Mouse (Mus musculus) erythroblast, embryonic 14.5 days (primary cell): ENCODE results near the gene Fzd4. TPM values are rescaled to one million over a fixed set of nuclear protein-coding genes. Genes with fewer than 3 reads are reported as not detected.

Experiments
- H3K27me3 ChIP-seq: 2 replicates; pipeline ENCODE4 v1.6.1; 2012; ENCODE audit warnings: inconsistent platforms; ENCODE audit not compliant: control insufficient read depth
- H3K36me3 ChIP-seq: 2 replicates; pipeline ENCODE4 v1.6.1; 2012; ENCODE audit warnings: mild to moderate bottlenecking, inconsistent platforms; ENCODE audit not compliant: control insufficient read depth
- H3K4me1 ChIP-seq: 2 replicates; pipeline ENCODE4 v1.6.1; 2012; ENCODE audit warnings: inconsistent platforms; ENCODE audit not compliant: control insufficient read depth
- H3K4me3 ChIP-seq: replicated peaks from 2 replicates; pipeline ENCODE3; 2012; ENCODE audit warnings: moderate library complexity, mild to moderate bottlenecking, inconsistent platforms
- H3K9me3 ChIP-seq: 2 replicates; pipeline ENCODE4 v1.6.1; 2012; ENCODE audit warnings: low read length, inconsistent platforms, mixed read lengths; ENCODE audit not compliant: control insufficient read depth
- GATA1 ChIP-seq: IDR thresholded peaks from 2 replicates; pipeline ENCODE4 v1.6.1; 2012; ENCODE audit warnings: low read length, inconsistent platforms, mixed read lengths
- TAL1 ChIP-seq: IDR thresholded peaks from 3 replicates; pipeline ENCODE4 v1.6.1; 2012; ENCODE audit warnings: low read length, inconsistent platforms, mixed read lengths
- polyA plus RNA-seq: library from polyadenylated mRNA; stranded (reverse); fragments of >175 nt; gene quantifications from 2 replicates; pipeline ENCODE4 v1.2.3, GENCODE M21; 2012

Fzd4 gene
- polyA plus RNA-seq, 1 experiment: not detected

DNA sequence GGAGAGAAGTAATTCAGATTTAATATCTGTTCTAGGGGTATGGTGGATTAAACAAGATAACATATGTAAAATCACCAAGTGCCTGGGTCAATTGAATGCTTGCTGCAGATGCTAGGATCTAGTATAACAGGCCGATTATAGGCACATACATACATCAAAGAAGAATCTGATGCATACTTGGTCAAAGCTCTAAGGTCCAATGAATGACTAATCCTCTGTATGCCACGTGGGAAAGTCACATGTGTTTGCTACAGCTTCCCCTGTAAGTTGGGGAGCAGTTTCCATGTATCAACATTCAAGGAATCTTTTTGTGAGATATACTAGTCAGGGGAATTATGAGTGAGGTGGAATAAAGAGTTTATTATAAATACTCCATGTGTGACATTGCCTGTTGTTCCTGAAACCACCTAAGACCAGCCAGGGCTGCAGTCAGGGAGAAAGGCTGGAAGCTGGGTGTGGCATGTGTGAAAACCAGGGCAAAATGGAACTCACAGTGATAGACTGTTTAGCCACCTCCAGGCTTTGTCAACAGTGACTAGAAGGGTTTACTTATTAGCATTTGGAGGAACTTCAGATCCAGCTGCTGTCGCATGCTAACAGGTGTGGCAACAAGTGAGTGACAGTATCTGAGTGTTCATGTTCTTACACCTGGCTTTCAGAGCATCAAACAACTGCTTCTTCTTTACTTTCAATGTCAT lies 6.2 kb upstream of the Fzd4 start:
- Histone ChIP-seq H3K4me1 (no peaks in the 10 kb centered on the region; the same call in 1 of the 2 replicates), H3K9me3 (no peaks in the 10 kb centered on the region), H3K4me3 (no peak overlapping the region), H3K36me3 (no peaks in the 10 kb centered on the region), H3K27me3 (peaks cover 24% of the 10 kb centered on the region)
- TF ChIP-seq GATA1: no peak
- TF ChIP-seq TAL1: no peak

DNA sequence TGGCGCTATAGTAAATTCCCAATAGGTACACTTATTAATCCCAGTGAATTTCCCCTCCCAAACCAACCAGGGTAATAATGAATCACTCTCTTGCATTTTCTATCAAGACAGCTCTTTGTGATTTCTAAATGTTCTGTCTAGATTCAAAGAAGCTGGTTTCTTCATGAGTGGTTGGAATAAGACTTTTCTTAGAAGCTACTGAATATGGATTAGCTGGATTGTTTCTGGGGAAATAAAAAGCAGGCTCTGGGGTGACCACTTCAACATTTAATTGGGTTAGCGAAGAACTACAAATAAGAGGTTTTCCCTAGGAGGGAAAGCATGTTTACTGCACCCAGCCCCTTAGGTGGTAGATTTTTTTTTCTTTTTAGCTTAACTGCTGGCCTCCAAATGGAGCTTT lies 3.4 kb upstream of the Fzd4 start:
- no peak for TF ChIP-seq GATA1
- TF ChIP-seq TAL1: no peak
- Histone ChIP-seq H3K4me3 (no peak overlapping the region), H3K27me3 (peaks cover 52% of the 10 kb centered on the region), H3K36me3 (no peaks in the 10 kb centered on the region), H3K4me1 (peaks cover 20% of the 10 kb centered on the region), H3K9me3 (peaks cover 2% of the 10 kb centered on the region; the same call in 1 of the 2 replicates)

GRCm38 (mm10) chr7:89401136-89401858 lies 2.9 kb upstream of the Fzd4 start:
- Histone ChIP-seq H3K27me3 (peaks cover 57% of the 10 kb centered on the region), H3K4me1 (peaks cover 20% of the 10 kb centered on the region), H3K4me3 (no peak overlapping the region), H3K36me3 (no peaks in the 10 kb centered on the region), H3K9me3 (peaks cover 2% of the 10 kb centered on the region; the same call in 1 of the 2 replicates)
- no peak for TF ChIP-seq GATA1

GRCm38 (mm10) chr7:89401936-89402335 lies 2.2 kb upstream of the Fzd4 start:
- H3K9me3 ChIP-seq: peaks cover 2% of the 10 kb centered on the region; the same call in 1 of the 2 replicates
- H3K4me1 ChIP-seq: peaks cover 20% of the 10 kb centered on the region
- no peaks in the 10 kb centered on the region for H3K36me3 ChIP-seq
- H3K27me3 ChIP-seq: peaks cover 62% of the 10 kb centered on the region
- H3K4me3 ChIP-seq: no peak overlapping the region
- no peak for TF ChIP-seq GATA1
- TF ChIP-seq TAL1: no peak

DNA sequence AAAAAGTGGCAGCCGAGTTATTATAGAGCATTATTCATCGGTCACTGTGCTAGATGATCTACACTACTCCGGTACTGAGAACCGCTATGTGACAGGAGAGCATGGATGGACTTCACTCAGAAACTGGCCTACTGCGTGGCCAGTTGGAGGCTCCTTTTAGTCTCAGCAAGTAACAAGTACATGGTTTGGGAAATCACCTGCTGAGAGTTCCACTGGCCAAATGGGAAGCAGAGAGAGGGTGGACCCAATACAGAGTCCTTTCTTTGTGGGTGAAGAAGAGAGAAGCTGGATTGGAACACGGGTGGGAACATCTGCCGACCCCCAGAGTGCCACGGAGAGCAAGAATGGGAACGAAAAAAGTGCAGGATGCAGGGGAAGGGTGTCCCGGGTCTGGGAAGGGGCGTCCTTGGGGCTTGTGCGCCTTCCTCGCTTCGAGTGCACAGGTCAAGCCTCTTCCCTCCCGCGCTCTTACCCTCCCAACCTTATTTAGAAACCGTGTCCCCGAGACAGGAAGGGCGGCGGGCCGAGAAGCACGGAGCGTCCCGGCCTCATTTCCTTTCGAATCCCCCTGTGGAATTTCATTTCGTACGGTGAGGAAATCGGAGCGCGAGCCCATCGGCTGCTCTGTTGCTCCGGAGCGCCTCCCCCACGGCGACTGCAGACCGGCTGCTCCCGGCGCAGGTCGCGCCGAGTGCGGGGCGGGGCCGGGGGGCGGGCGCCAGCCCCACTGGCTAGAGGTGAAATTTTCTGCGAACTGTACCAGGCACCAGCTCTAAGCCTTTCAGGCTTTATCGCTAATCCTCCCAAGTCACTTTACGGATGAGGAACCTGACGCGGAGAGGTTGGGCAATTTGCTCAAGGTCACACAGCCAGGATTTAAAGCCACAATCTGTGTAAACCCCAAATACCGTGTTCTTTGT lies 842 bp upstream of the Fzd4 start:
- Histone ChIP-seq H3K9me3 (peaks cover 2% of the 10 kb centered on the region; the same call in 1 of the 2 replicates), H3K27me3 (peaks cover 65% of the 10 kb centered on the region), H3K4me3 (peak overlapping the region; percentile 62), H3K4me1 (peaks cover 20% of the 10 kb centered on the region), H3K36me3 (no peaks in the 10 kb centered on the region; the same call in 1 of the 2 replicates)
- no peak for TF ChIP-seq GATA1
- no peak for TF ChIP-seq TAL1

GRCm38 (mm10) chr7:89404734-89405440 lies 732 bp downstream of the Fzd4 start:
- Histone ChIP-seq H3K36me3 (no peaks in the 10 kb centered on the region; the same call in 1 of the 2 replicates), H3K27me3 (peaks cover 62% of the 10 kb centered on the region), H3K4me3 (peak overlapping the region; percentile 62), H3K4me1 (peaks cover 20% of the 10 kb centered on the region), H3K9me3 (peaks cover 2% of the 10 kb centered on the region; the same call in 1 of the 2 replicates)
- TF ChIP-seq TAL1: no peak

DNA sequence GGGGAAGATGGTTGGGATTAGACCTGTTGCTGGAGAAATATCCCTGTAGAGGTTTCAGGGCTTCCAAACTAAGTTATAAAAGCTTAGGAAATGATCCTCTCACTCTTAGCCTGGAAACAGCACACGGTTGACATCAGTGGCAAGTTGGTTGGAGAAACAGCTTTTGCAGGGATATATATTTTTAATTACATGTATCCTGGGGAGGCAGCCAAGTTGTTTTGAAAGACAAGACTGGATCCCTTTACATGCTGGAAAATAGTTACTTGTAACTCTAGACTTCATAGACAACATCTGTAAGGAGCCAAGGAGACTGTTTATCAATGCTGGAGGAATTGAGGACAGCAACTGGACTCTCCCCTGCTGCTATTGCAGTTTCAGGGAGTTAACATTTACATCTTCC lies 1.9 kb downstream of the Fzd4 start:
- Histone ChIP-seq H3K36me3 (no peaks in the 10 kb centered on the region; the same call in 1 of the 2 replicates), H3K27me3 (peaks cover 60% of the 10 kb centered on the region), H3K4me1 (peaks cover 20% of the 10 kb centered on the region), H3K4me3 (no peak overlapping the region), H3K9me3 (peaks cover 2% of the 10 kb centered on the region; the same call in 1 of the 2 replicates)
- TF ChIP-seq TAL1 (no peak), GATA1 (no peak)
